Mouse (Mus musculus) adrenal gland, adult 8-10 months (tissue): Measurements from ENCODE around the gene Fignl2. TPM values are rescaled to one million over a fixed set of nuclear protein-coding genes. Genes with fewer than 3 reads are reported as not detected.
A peak's percentile ranks its signal among the peaks of the same experiment; 100 is the strongest.
"Not testable (repeated sequence)": the region's sequence is repeated elsewhere in the genome, so short reads cannot be mapped to it uniquely, and the experiment has no call there.

Source experiments
- DNase-seq: peaks from one replicate; pipeline ENCODE4 v3.0.0; 2022
- total RNA-seq, 4 experiments: library from RNA; stranded (reverse); gene quantifications; 2 replicates each; pipeline ENCODE4 v1.2.4; 2022

Fignl2 gene
- 1 to 10 TPM; 6.4 to 9.1 (median 7.4) TPM for total RNA-seq

GRCm38 (mm10) chr15:101077813-101078730, at the start of gene Fignl2:
Gene Fignl2, minus strand, starts transcription at chr15:101078567.
- DNase-seq = no peak

- no peak for DNase-seq
Measured at GRCm38 (mm10) chr15:101126876-101127544, 48.6 kb upstream of the Fignl2 start.

- no peak for DNase-seq
Measured at GRCm38 (mm10) chr15:101125561-101125960, 47.2 kb upstream of the Fignl2 start.

- no peak for DNase-seq
Measured at GRCm38 (mm10) chr15:101123202-101123601, 44.8 kb upstream of the Fignl2 start.

- DNase-seq = no peak
Measured at GRCm38 (mm10) chr15:101122290-101122589, 43.9 kb upstream of the Fignl2 start.

- DNase-seq = no peak
Measured at GRCm38 (mm10) chr15:101121411-101122289, 43.3 kb upstream of the Fignl2 start.

- no peak for DNase-seq
Measured at GRCm38 (mm10) chr15:101118399-101119125, 40.2 kb upstream of the Fignl2 start.

GRCm38 (mm10) chr15:101115511-101116110, 37.2 kb upstream of the Fignl2 start, which contains the start of gene Ankrd33:
Gene Ankrd33, plus strand, starts transcription at chr15:101115755.
- DNase-seq = no peak

GRCm38 (mm10) chr15:101113778-101114177, 35.4 kb upstream of the Fignl2 start:
- not testable (repeated sequence) for DNase-seq

GRCm38 (mm10) chr15:101113176-101113575, 34.8 kb upstream of the Fignl2 start:
- DNase-seq = peak; percentile 53

- DNase-seq = no peak
Measured at GRCm38 (mm10) chr15:101107906-101108671, 29.7 kb upstream of the Fignl2 start.

- peak; percentile 66 for DNase-seq
Measured at GRCm38 (mm10) chr15:101106011-101106410, 27.6 kb upstream of the Fignl2 start.

GRCm38 (mm10) chr15:101105496-101105994, 27.2 kb upstream of the Fignl2 start:
- DNase-seq = peak; percentile 91

- DNase-seq = no peak
Measured at GRCm38 (mm10) chr15:101103605-101104304, 25.4 kb upstream of the Fignl2 start.

GRCm38 (mm10) chr15:101100996-101101395, 22.6 kb upstream of the Fignl2 start:
- no peak for DNase-seq

GRCm38 (mm10) chr15:101097985-101098651, 19.8 kb upstream of the Fignl2 start:
- DNase-seq = no peak

GRCm38 (mm10) chr15:101095392-101095791, 17.0 kb upstream of the Fignl2 start:
- no peak for DNase-seq

- no peak for DNase-seq
Measured at GRCm38 (mm10) chr15:101094979-101095378, 16.6 kb upstream of the Fignl2 start.

- no peak for DNase-seq
Measured at GRCm38 (mm10) chr15:101093988-101094387, 15.6 kb upstream of the Fignl2 start.
